Mouse (Mus musculus): ENCODE measurements around the gene Invs. TPM values are rescaled to one million over a fixed set of nuclear protein-coding genes. Genes with fewer than 3 reads are reported as not detected.

Invs gene
- polyA plus RNA-seq, 1 experiment: 10.7 TPM

GRCm38 (mm10) chr4:48422633-48423032 is 143.1 kb downstream of the Invs start:
- no peak overlapping the region for H3K4me3 ChIP-seq (ENCODE audit: insufficient read depth, low read length)
- no peak overlapping the region for H3K27ac ChIP-seq (ENCODE audit: insufficient read depth, low read length)
- TF ChIP-seq POLR2A (IDR thresholded peaks at IDR 0.05; ENCODE audit: extremely low read depth, insufficient read depth, low read length) (no peak), CTCF (IDR thresholded peaks at IDR 0.05; ENCODE audit: extremely low read depth, insufficient read depth, low read length) (no peak)
- H3K4me1 ChIP-seq (ENCODE audit: control insufficient read depth, insufficient read depth, low read length): no peaks in the 10 kb centered on the region

GRCm38 (mm10) chr4:48423738-48424137 is 144.2 kb downstream of the Invs start:
- Histone ChIP-seq H3K4me3 (ENCODE audit: insufficient read depth, low read length) (no peak overlapping the region), H3K4me1 (ENCODE audit: control insufficient read depth, insufficient read depth, low read length) (no peaks in the 10 kb centered on the region), H3K27ac (ENCODE audit: insufficient read depth, low read length) (no peak overlapping the region)
- TF ChIP-seq CTCF (IDR thresholded peaks at IDR 0.05; ENCODE audit: extremely low read depth, insufficient read depth, low read length) (no peak), POLR2A (IDR thresholded peaks at IDR 0.05; ENCODE audit: extremely low read depth, insufficient read depth, low read length) (no peak)

DNA sequence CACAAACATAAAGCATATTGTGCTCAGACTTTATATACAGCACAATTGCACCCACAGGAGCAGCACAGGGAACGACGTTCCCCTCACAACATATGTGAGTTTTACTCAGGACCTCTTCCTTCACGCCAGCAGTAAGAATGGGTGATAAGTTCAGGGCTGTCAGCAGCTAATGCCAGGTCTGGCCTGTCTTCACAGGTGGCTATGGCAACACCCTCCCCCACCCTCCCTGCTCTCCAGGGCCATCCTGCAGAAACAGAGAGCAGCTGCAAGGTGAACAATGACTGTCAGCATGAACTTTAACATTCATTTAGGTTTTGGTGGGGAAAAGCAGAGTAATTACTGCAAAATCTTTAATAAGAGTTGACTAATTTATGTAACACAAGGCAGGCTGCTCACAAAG is 147.9 kb downstream of the Invs start:
- no peak overlapping the region for H3K27ac ChIP-seq (ENCODE audit: insufficient read depth, low read length)
- TF ChIP-seq CTCF (IDR thresholded peaks at IDR 0.05; ENCODE audit: extremely low read depth, insufficient read depth, low read length) (no peak), POLR2A (IDR thresholded peaks at IDR 0.05; ENCODE audit: extremely low read depth, insufficient read depth, low read length) (no peak)
- no peak overlapping the region for H3K4me3 ChIP-seq (ENCODE audit: insufficient read depth, low read length)
- H3K4me1 ChIP-seq (ENCODE audit: control insufficient read depth, insufficient read depth, low read length): no peaks in the 10 kb centered on the region

GRCm38 (mm10) chr4:48428054-48428453 is 148.5 kb downstream of the Invs start:
- Histone ChIP-seq H3K27ac (ENCODE audit: insufficient read depth, low read length) (no peak overlapping the region), H3K4me1 (ENCODE audit: control insufficient read depth, insufficient read depth, low read length) (no peaks in the 10 kb centered on the region; the same call in 1 of the 2 replicates), H3K4me3 (ENCODE audit: insufficient read depth, low read length) (no peak overlapping the region)
- TF ChIP-seq POLR2A (IDR thresholded peaks at IDR 0.05; ENCODE audit: extremely low read depth, insufficient read depth, low read length): no peak
- no peak for TF ChIP-seq CTCF (IDR thresholded peaks at IDR 0.05; ENCODE audit: extremely low read depth, insufficient read depth, low read length)

- H3K4me1 ChIP-seq (ENCODE audit: control insufficient read depth, insufficient read depth, low read length): no peaks in the 10 kb centered on the region
- TF ChIP-seq POLR2A (IDR thresholded peaks at IDR 0.05; ENCODE audit: extremely low read depth, insufficient read depth, low read length): no peak
- no peak overlapping the region for H3K27ac ChIP-seq (ENCODE audit: insufficient read depth, low read length)
- no peak overlapping the region for H3K4me3 ChIP-seq (ENCODE audit: insufficient read depth, low read length)
These were observed 174.7 kb downstream of the Invs start for GRCm38 (mm10) chr4:48454106-48454773.

GRCm38 (mm10) chr4:48458436-48458835 is 178.9 kb downstream of the Invs start:
- Histone ChIP-seq H3K4me1 (ENCODE audit: control insufficient read depth, insufficient read depth, low read length) (no peaks in the 10 kb centered on the region), H3K27ac (ENCODE audit: insufficient read depth, low read length) (no peak overlapping the region), H3K4me3 (ENCODE audit: insufficient read depth, low read length) (no peak overlapping the region)
- no peak for TF ChIP-seq CTCF (IDR thresholded peaks at IDR 0.05; ENCODE audit: extremely low read depth, insufficient read depth, low read length)
- no peak for TF ChIP-seq POLR2A (IDR thresholded peaks at IDR 0.05; ENCODE audit: extremely low read depth, insufficient read depth, low read length)

DNA sequence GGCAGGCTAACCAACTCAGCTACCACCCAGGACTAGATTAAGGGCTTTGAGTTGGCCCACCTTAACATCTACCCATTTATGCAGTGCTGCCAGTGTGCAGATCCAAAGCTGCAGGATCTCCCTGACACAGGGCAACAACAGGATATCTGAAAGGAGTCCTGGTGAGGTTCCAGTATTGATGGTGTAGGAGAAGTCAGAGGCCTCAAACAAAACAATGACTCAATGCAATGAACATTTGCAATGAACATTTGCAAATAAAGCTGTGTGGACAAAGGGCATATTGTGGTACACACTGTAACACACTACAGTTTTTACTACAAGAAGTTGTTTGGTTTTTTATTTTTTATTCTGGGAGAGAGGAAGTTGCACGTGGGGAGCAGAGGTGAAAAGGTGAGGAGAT is 181.5 kb downstream of the Invs start:
- no peak overlapping the region for H3K4me3 ChIP-seq (ENCODE audit: insufficient read depth, low read length)
- no peaks in the 10 kb centered on the region for H3K4me1 ChIP-seq (ENCODE audit: control insufficient read depth, insufficient read depth, low read length)
- no peak overlapping the region for H3K27ac ChIP-seq (ENCODE audit: insufficient read depth, low read length)
- TF ChIP-seq CTCF (IDR thresholded peaks at IDR 0.05; ENCODE audit: extremely low read depth, insufficient read depth, low read length): no peak
- no peak for TF ChIP-seq POLR2A (IDR thresholded peaks at IDR 0.05; ENCODE audit: extremely low read depth, insufficient read depth, low read length)

- peaks cover 3% of the 10 kb centered on the region; the same call in 1 of the 2 replicates for H3K4me1 ChIP-seq (ENCODE audit: control insufficient read depth, insufficient read depth, low read length)
- no peak overlapping the region for H3K27ac ChIP-seq (ENCODE audit: insufficient read depth, low read length)
- no peak overlapping the region for H3K4me3 ChIP-seq (ENCODE audit: insufficient read depth, low read length)
- TF ChIP-seq CTCF (IDR thresholded peaks at IDR 0.05; ENCODE audit: extremely low read depth, insufficient read depth, low read length) (no peak), POLR2A (IDR thresholded peaks at IDR 0.05; ENCODE audit: extremely low read depth, insufficient read depth, low read length) (no peak)
These were observed 191.4 kb downstream of the Invs start for GRCm38 (mm10) chr4:48470977-48471376.

GRCm38 (mm10) chr4:48472052-48472791 is 192.7 kb downstream of the Invs start:
- no peak overlapping the region for H3K27ac ChIP-seq (ENCODE audit: insufficient read depth, low read length)
- H3K4me3 ChIP-seq (ENCODE audit: insufficient read depth, low read length): peak overlapping the region; percentile 33
- peaks cover 3% of the 10 kb centered on the region; the same call in 1 of the 2 replicates for H3K4me1 ChIP-seq (ENCODE audit: control insufficient read depth, insufficient read depth, low read length)
- TF ChIP-seq CTCF (IDR thresholded peaks at IDR 0.05; ENCODE audit: extremely low read depth, insufficient read depth, low read length): no peak
- TF ChIP-seq POLR2A (IDR thresholded peaks at IDR 0.05; ENCODE audit: extremely low read depth, insufficient read depth, low read length): no peak
